Mouse (Mus musculus): ENCODE measurements around the gene Mpdu1. TPM values are rescaled to one million over a fixed set of nuclear protein-coding genes. Genes with fewer than 3 reads are reported as not detected.

Mpdu1 gene
- polyA plus RNA-seq, 1 experiment: 30.0 TPM

DNA sequence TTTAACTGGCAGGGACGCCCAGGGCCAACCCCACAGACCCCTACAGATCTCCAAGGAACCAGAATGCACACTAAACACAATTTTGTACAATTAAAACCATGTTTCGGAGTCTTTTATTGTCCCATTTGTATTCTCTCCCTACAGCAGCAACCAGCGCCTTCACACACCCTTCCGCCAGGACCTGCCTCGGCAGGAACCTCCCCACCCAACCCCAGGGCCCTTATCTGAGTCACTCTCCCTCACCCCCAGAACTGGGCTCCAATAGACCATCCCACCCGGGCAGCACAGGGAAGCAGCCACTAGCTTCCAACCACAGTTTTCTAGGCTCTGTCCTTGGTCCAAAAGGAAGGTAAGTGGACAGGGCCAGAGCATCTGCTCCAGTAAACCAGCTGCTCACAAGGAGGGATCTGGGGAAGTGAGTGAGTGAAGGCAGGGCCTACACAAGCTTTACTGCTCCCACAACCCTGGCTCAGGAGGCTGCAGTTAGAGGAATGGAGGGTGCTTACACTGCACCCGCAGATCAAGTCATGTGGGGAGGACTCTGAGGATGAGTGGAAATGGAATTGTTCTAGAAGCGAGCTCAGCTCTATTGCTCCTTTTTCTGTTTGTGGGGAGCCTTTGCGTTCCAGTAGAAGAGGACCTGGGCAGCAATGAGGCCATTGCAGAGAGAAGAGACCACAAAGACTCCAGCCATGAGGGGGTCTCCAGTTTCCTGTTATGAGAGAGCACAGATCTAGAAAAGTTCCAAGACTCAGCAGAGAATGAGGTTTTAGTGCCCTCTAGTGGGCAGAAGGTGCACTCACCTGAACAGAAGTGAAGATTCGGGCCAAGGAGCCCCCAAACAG lies 5.6 kb downstream of the Mpdu1 start:
- TF ChIP-seq GATA1 (IDR thresholded peaks at IDR 0.05; ENCODE audit: low read length): no peak

GRCm38 (mm10) chr11:69656065-69656455 lies 6.4 kb downstream of the Mpdu1 start:
- no peak for TF ChIP-seq GATA1 (IDR thresholded peaks at IDR 0.05; ENCODE audit: low read length)

GRCm38 (mm10) chr11:69655264-69656064 lies 7.0 kb downstream of the Mpdu1 start, which contains the start of gene Sox15:
Gene Sox15, plus strand, starts transcription at chr11:69655314.
- TF ChIP-seq GATA1 (IDR thresholded peaks at IDR 0.05; ENCODE audit: low read length): no peak

GRCm38 (mm10) chr11:69654760-69655159 lies 7.7 kb downstream of the Mpdu1 start:
- TF ChIP-seq GATA1 (IDR thresholded peaks at IDR 0.05; ENCODE audit: low read length): no peak

GRCm38 (mm10) chr11:69653399-69653798 lies 9.0 kb downstream of the Mpdu1 start:
- no peak for TF ChIP-seq GATA1 (IDR thresholded peaks at IDR 0.05; ENCODE audit: low read length)

GRCm38 (mm10) chr11:69645860-69646259 lies 16.6 kb downstream of the Mpdu1 start:
- no peak for TF ChIP-seq GATA1 (IDR thresholded peaks at IDR 0.05; ENCODE audit: low read length)

GRCm38 (mm10) chr11:69635471-69635870 lies 27.0 kb downstream of the Mpdu1 start:
- no peak for TF ChIP-seq GATA1 (IDR thresholded peaks at IDR 0.05; ENCODE audit: low read length)

- TF ChIP-seq GATA1 (IDR thresholded peaks at IDR 0.05; ENCODE audit: low read length): no peak
Observed at GRCm38 (mm10) chr11:69633128-69633866, 29.1 kb downstream of the Mpdu1 start.

- no peak for TF ChIP-seq GATA1 (IDR thresholded peaks at IDR 0.05; ENCODE audit: low read length)
Observed at GRCm38 (mm10) chr11:69632284-69633089, 30.0 kb downstream of the Mpdu1 start, which contains the start of gene Fxr2. Gene Fxr2, plus strand, starts transcription at chr11:69632990.

GRCm38 (mm10) chr11:69629802-69630201 lies 32.6 kb downstream of the Mpdu1 start:
- TF ChIP-seq GATA1 (IDR thresholded peaks at IDR 0.05; ENCODE audit: low read length): no peak

DNA sequence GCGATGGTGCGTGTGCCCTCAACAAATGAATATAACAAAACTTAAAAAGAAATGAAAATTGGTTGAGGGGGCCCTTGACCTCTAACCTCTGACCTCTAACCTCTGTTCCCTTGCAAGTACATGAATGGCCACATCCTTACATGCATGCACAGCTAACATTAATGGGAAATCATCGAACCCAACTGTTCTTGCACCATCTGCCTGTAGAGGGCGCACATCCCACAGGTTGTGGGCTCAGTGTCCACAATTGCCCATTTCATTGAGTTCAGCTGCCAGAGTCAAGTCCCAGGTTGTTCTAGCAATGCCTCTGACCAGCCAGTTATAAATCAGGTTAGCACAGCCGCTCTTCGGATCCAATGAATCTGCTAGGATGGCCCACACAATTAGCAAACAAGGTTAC lies 34.2 kb downstream of the Mpdu1 start:
- TF ChIP-seq GATA1 (IDR thresholded peaks at IDR 0.05; ENCODE audit: low read length): no peak

DNA sequence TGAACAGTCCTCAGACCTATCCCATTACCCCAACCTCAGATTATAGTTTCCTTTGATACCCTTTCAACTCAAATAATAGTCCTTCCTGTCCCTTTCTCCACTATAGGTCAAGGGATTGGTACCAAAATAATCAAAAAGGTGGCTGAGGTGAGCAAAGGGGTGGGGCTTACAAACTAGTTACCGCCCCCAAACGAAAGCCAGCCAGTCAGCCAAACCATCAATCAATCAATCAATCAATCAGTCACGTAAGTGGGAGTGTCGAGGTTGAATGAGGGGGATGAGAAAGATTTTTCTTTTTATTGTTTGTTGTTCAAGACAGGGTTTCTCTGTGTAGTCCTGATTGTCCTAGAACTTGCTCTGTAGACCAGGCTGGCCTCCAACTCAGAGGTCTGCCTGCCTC lies 39.4 kb downstream of the Mpdu1 start:
- TF ChIP-seq GATA1 (IDR thresholded peaks at IDR 0.05; ENCODE audit: low read length): no peak

DNA sequence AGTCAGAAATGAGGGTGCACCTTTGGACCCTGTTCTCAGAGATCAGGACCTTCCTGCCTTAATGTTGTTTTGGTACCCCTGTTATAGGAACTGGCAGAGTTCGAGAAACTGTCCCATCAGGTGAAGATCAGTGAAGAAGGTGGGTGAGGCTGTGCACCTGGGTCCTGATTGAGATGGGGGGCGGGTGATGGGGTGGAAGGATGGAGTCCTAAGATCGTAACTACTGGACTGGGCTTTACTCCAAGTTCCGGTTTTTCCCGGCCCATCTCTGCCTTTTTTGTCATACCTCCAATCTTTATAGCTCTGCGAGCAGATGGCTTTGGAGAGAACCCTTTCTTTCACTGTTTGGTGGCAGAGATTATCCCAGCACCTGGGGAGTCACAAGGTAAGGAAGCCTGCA lies 40.0 kb downstream of the Mpdu1 start:
- no peak for TF ChIP-seq GATA1 (IDR thresholded peaks at IDR 0.05; ENCODE audit: low read length)

DNA sequence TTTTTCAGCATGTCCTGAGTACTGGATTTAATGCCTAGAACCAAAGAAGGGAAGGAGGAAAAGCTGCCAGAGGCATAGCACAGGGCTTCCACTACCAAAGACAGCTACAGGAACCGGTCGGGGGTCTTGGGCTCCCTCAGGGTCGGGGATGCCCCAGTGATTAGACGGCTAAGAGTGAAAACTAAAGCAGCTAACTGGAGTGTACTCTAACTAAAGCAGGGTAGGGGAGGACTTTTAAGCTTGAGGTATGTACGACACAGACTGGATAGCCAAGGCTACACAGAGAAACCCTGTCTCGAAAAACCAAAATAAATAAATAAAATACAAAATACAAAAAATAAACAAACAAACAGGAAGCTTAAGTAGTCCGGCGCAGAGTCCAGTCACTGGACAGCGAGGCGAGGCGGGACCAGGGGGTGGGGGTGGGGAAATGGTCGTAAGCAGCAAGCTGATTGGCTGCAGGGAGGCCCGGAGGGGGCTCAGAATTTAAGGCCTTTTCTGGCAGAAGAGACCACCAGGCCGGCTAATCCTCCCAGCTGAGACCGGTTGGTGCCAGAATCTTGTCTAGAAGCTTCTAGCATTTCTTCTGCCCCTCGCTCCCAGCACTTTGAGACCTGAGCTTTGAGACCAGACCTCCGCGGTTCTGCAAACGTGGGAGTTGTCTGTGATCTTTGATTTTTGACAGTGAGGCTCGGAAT lies 40.7 kb downstream of the Mpdu1 start, which contains the start of gene Sat2:
Sat2 (plus strand) TSS at position 454 of the 698 bp plus-strand sequence.
- no peak for TF ChIP-seq GATA1 (IDR thresholded peaks at IDR 0.05; ENCODE audit: low read length)
